Mouse (Mus musculus): ENCODE measurements at regions not wholly inside any gene's neighbourhood (a gene's known extent, or its start where the extent isn't known, plus 50 kb on each side); places are given as distances from the start of the nearest gene placed in this dataset.

DNA sequence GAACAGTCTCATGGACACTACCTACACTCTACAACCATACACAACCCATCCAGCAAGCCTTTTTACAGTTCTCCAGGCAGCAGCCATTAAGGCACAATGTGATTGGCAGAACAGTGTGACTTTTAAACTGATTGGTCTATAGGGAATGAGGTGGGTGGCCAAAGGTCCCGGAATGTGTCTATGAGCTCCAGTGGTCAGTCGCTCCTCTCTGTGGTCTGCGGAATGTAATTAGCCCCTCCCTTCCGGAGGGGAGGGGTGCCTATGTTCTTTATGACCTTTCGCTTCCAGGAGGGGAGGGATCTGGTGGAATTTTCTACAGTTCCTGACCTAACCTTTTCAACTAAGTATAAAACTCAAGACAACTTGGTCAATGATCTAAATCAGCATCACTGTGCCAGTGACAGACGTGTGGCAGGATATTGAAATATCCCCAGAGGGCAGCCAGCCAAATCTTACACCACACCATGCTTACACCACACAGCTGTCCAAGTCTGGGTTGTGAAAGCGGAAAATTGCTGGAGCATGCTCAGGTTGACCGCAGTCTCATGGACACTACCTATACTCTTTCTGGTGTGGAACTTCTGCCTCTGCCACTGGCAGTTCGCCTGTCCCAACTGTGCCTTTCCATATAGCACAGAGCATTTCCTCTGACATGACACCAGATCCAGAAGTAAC lies 84.4 kb upstream of the Col5a2 start:
- Histone ChIP-seq H3K27me3 (ENCODE audit: control insufficient read depth in 1 of 2, insufficient read depth in 2 of 2, low read length in 2 of 2) (no peaks in the 10 kb centered on the region), H3K4me3 (ENCODE audit: control insufficient read depth in 1 of 2, insufficient read depth in 1 of 2, low read depth in 2 of 2, low read length in 2 of 2) (no peak overlapping the region), H3K27ac (ENCODE audit: control insufficient read depth, low read depth, low read length) (no peak overlapping the region), H3K9me3 (replicated peaks; ENCODE audit: insufficient read depth, low read length) (no peaks in the 10 kb centered on the region), H3K9ac (ENCODE audit: control insufficient read depth, low read depth, low read length, poor library complexity, severe bottlenecking) (no peak overlapping the region), H3K4me1 (ENCODE audit: control insufficient read depth in 1 of 2, insufficient read depth in 2 of 2, low read length in 2 of 2) (no peaks in the 10 kb centered on the region), H3K36me3 (ENCODE audit: control insufficient read depth in 1 of 2, insufficient read depth in 2 of 2, low read length in 2 of 2) (no peaks in the 10 kb centered on the region), H3K79me2 (ENCODE audit: control insufficient read depth, insufficient read depth, low read length, poor library complexity) (no peaks in the 10 kb centered on the region)
- no peak for TF ChIP-seq MAX (IDR thresholded peaks at IDR 0.05; ENCODE audit: low read length)
- no peak for DNase-seq (ENCODE audit: low read depth, low spot score)

DNA sequence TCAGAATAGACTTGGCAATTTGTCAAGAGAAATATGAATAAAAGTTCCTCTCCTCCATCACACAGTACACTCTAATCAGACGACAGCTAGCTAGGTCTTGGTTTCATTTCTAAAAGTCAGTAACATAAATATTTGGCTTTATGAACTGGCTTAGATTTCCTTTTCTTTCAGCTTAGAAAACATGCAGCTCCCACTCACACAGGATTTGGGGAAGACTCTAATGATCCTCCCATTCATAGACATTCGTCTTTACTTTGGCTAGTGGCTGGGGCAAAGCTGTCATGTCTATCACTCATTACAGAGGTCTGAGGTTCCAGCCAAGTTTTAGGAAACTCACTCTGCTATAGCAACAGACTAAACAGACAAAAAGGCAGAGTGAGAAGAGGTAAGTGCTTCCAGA lies 94.2 kb upstream of the Col5a2 start:
- TF ChIP-seq CHD1 (IDR thresholded peaks at IDR 0.05; ENCODE audit: low read depth, low read length) (no peak), MAFK (IDR thresholded peaks at IDR 0.05; ENCODE audit: borderline replicate concordance, low read depth, low read length) (no peak), HCFC1 (IDR thresholded peaks at IDR 0.05; ENCODE audit: low read depth, low read length) (no peak), ZC3H11A (IDR thresholded peaks at IDR 0.05; ENCODE audit: low read depth, low read length) (no peak), BHLHE40 (IDR thresholded peaks at IDR 0.05; ENCODE audit: borderline replicate concordance, low read depth, low read length) (no peak), USF1 (IDR thresholded peaks at IDR 0.05; ENCODE audit: low read depth, low read length) (no peak), ZNF384 (IDR thresholded peaks at IDR 0.05; ENCODE audit: low read depth, low read length) (no peak), MAZ (IDR thresholded peaks at IDR 0.05; ENCODE audit: low read depth, low read length) (no peak), GATA1 (IDR thresholded peaks at IDR 0.05; ENCODE audit: low read depth, low read length) (no peak), USF2 (IDR thresholded peaks at IDR 0.05; ENCODE audit: borderline replicate concordance in 1 of 2, insufficient read depth in 1 of 2, low read depth in 1 of 2, low read length in 2 of 2) (no peak), ELF1 (IDR thresholded peaks at IDR 0.05; ENCODE audit: low read depth, low read length) (no peak), KAT2A (conservative IDR thresholded peaks at IDR 0.05; ENCODE audit: low read depth, low read length) (no peak), MYB (IDR thresholded peaks at IDR 0.05; ENCODE audit: low read depth, low read length) (no peak), MYC (IDR thresholded peaks at IDR 0.05; ENCODE audit: low read depth, low read length) (no peak), POLR2A (IDR thresholded peaks at IDR 0.05; ENCODE audit: control insufficient read depth in 1 of 2, insufficient read depth in 1 of 2, low read depth in 1 of 2, low read length in 2 of 2, poor library complexity in 1 of 2) (no peak), GABPA (IDR thresholded peaks at IDR 0.05; ENCODE audit: low read depth, low read length) (no peak), ZMIZ1 (IDR thresholded peaks at IDR 0.05; ENCODE audit: low read depth, low read length) (no peak), EP300 (IDR thresholded peaks at IDR 0.05; ENCODE audit: low read depth in 1 of 2, low read length in 2 of 2) (no peak), POLR2AphosphoS5 (IDR thresholded peaks at IDR 0.05; ENCODE audit: borderline replicate concordance, low read depth, low read length) (no peak)
- DNase-seq (ENCODE audit: low read depth, low spot score): no peak
- H3K9ac ChIP-seq (ENCODE audit: control insufficient read depth, low read depth, low read length, poor library complexity, severe bottlenecking): no peak overlapping the region
- H3K4me1 ChIP-seq (ENCODE audit: control insufficient read depth in 1 of 2, insufficient read depth in 2 of 2, low read length in 2 of 2): no peaks in the 10 kb centered on the region
- no peak overlapping the region for H3K27ac ChIP-seq (ENCODE audit: control insufficient read depth, low read depth, low read length)
- no peaks in the 10 kb centered on the region for H3K79me2 ChIP-seq (ENCODE audit: control insufficient read depth, insufficient read depth, low read length, poor library complexity)
- H3K4me3 ChIP-seq (ENCODE audit: control insufficient read depth in 1 of 2, insufficient read depth in 1 of 2, low read depth in 2 of 2, low read length in 2 of 2): 0 out of 4 replicates have a peak overlapping the region, but pooled peaks of 1 of the 2 experiments have one; percentile 26
- no peaks in the 10 kb centered on the region for H3K36me3 ChIP-seq (ENCODE audit: control insufficient read depth in 1 of 2, insufficient read depth in 2 of 2, low read length in 2 of 2)
- H3K27me3 ChIP-seq (ENCODE audit: control insufficient read depth in 1 of 2, insufficient read depth in 2 of 2, low read length in 2 of 2): no peaks in the 10 kb centered on the region
- H3K9me3 ChIP-seq (replicated peaks; ENCODE audit: insufficient read depth, low read length): no peaks in the 10 kb centered on the region

All from MEL (cell line).